Mouse (Mus musculus) bone marrow macrophage, adult 2 months (primary cell): ENCODE measurements around the gene Col4a5.

ENCODE experiments used
- CTCF ChIP-seq: IDR thresholded peaks from 2 replicates; pipeline ENCODE4 v1.5.1; 2012; ENCODE audit warnings: low read depth, mild to moderate bottlenecking, low read length, moderate library complexity
- POLR2A ChIP-seq: IDR thresholded peaks from 2 replicates; pipeline ENCODE4 v1.6.1; 2012; ENCODE audit warnings: mild to moderate bottlenecking, low read depth, low read length, borderline replicate concordance

- no peak for TF ChIP-seq POLR2A
- no peak for TF ChIP-seq CTCF
Measured at GRCm38 (mm10) chrX:141436780-141437179, 38.4 kb upstream of the Col4a5 start.
